Mouse (Mus musculus) C2C12 (cell line): ENCODE results near the gene Ccdc117.

ENCODE experiments used
- CEBPB ChIP-seq: IDR thresholded peaks from one replicate; pipeline ENCODE4 v1.6.1; 2011; ENCODE audit warnings: low read depth, mild to moderate bottlenecking, control low read depth, moderate library complexity
- CTCF ChIP-seq: IDR thresholded peaks from one replicate; pipeline ENCODE4 v1.5.1; 2011; ENCODE audit not compliant: control insufficient read depth, insufficient read depth, insufficient read length
- MAX ChIP-seq: IDR thresholded peaks from one replicate; pipeline ENCODE4 v1.6.1; 2011; ENCODE audit warnings: mild to moderate bottlenecking, control low read depth
- MYOG ChIP-seq: IDR thresholded peaks from one replicate; pipeline ENCODE4 v1.6.1; 2011; ENCODE audit not compliant: control insufficient read depth, insufficient read length; ENCODE audit errors: extremely low read depth
- USF1 ChIP-seq: IDR thresholded peaks from one replicate; pipeline ENCODE4 v1.6.1; 2011; ENCODE audit warnings: low read depth, mild to moderate bottlenecking, control low read depth, moderate library complexity

GRCm38 (mm10) chr11:5541230-5541798 lies 673 bp downstream of the Ccdc117 start:
- no peak for TF ChIP-seq CTCF
- TF ChIP-seq CEBPB, result no peak
- peak; percentile 81 for TF ChIP-seq MAX
- TF ChIP-seq USF1, result no peak
- TF ChIP-seq MYOG, result no peak
